Mouse (Mus musculus) stomach, adult 2 months (tissue): ENCODE results near the gene Fbln5. TPM values are rescaled to one million over a fixed set of nuclear protein-coding genes. Genes with fewer than 3 reads are reported as not detected.

Experiments
- polyA plus RNA-seq: library from polyadenylated mRNA; depleted of rRNA; stranded (reverse); fragments of >200 nt; gene quantifications from 2 replicates; pipeline ENCODE4 v1.2.3, GENCODE M21; 2012; rRNA removed

Gene Fbln5
- 10.9 and 11.7 TPM in 2 replicates for polyA plus RNA-seq

DNA sequence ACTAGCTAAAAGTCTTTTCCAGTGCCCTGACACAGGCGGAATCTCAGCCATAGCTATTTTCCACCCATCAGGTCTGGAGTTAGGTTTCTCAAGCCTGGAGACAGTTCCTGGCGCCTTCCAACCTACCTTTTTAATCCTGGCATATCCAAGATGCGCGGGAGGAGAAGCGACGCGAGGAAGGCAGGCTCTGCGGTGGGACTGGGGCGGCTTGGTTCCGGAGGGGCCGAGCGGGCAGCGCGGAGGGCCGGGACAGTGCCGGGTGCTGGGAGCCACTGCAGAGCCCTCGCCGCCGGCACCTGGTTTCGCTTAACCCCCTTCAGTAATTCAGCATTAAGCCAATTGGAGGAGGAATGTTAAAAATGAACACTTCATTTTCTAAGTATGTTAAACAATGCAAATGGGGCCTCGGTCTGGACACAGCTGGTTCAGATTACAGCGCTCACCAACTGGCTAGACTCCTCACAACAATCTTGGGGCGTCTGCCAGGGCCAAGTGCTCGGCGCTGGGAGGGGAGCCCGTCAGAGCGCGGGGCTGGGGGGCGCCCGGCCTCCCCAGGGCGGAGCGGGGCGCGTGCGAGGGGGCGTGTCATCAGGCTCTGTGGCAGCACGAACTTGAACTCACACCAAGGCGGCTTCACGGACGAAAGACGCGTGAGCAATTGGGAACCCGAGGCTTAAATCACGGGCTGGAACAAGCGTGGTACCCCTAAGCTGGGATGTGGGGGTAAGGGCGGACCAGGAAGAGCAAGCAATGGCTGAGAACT lies at the start of gene Fbln5:
Fbln5 (minus strand) TSS at position 448 of the 763 bp plus-strand sequence.

DNA sequence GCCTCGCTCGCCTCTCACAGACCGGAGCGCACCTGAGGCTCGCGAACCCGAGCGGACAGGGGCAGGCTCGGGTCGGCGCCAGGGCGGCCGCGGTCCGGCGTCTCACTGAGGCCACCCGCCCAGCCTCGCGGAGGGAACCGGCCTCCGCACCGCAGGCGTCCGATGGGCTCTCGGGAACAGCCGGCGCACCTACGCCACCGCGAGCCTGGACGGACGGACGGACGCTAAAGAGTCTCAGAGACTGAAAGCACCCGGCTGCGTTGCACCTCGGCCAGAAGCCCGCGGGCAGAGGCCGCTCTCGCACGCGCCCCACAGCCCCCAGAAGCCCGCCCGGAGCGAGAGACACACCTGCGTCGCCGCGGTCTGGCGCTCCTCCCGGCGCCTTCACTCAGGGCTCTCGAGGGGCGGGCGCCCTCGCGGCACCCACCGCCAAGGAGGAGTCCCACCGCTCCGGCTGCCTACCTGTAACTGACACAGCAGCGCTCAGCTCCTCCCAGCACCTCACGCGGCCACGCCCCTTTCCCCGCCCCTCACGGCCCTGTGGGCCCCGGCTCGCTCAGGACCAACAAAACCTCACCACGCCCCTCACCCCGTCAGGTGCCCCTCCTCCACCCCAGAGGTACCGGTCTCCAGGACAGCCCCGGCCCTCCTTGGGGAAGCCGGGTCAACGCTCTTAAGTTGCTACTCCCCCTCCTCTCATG lies 100.7 kb downstream of the Fbln5 start, which contains the start of gene Tc2n:
Tc2n (minus strand) TSS at position 470 of the 701 bp plus-strand sequence.

Other genes with a start within 250 kb of the Fbln5 start
- 0.28 and 0.81 TPM in 2 replicates for gene Tc2n, start 100.5 kb downstream of the Fbln5 start, polyA plus RNA-seq
- gene Trip11, start 94.2 kb upstream of the Fbln5 start, polyA plus RNA-seq = 0.80 and 1.2 TPM in 2 replicates
- 0.57 and 0.69 TPM in 2 replicates for gene Atxn3, start 139.2 kb upstream of the Fbln5 start, polyA plus RNA-seq
- gene Cpsf2, start 156.9 kb upstream of the Fbln5 start, polyA plus RNA-seq = 0.53 and 0.92 TPM in 2 replicates